Mouse (Mus musculus) G1E (cell line): ENCODE measurements around the gene Notch2.

Experiments used
- CTCF ChIP-seq: IDR thresholded peaks from 2 replicates; pipeline ENCODE4 v1.5.1; 2012; ENCODE audit warnings: low read depth, low read length, inconsistent platforms, mixed read lengths
- GATA1 ChIP-seq: IDR thresholded peaks from 2 replicates; pipeline ENCODE4 v1.6.1; 2012; ENCODE audit warnings: borderline replicate concordance, low read length, inconsistent platforms, mixed read lengths
- GATA2 ChIP-seq: IDR thresholded peaks from 2 replicates; pipeline ENCODE4 v1.6.1; 2012; ENCODE audit warnings: low read depth, low read length, inconsistent platforms, borderline replicate concordance
- POLR2AphosphoS5 ChIP-seq: IDR thresholded peaks from 2 replicates; pipeline ENCODE4 v1.6.1; 2012; ENCODE audit warnings: low read depth, low read length, inconsistent platforms; ENCODE audit not compliant: insufficient replicate concordance
- TAL1 ChIP-seq: conservative IDR thresholded peaks from 2 replicates; pipeline ENCODE4 v1.6.1; 2012; ENCODE audit warnings: low read depth, low read length, inconsistent platforms, mixed read lengths

DNA sequence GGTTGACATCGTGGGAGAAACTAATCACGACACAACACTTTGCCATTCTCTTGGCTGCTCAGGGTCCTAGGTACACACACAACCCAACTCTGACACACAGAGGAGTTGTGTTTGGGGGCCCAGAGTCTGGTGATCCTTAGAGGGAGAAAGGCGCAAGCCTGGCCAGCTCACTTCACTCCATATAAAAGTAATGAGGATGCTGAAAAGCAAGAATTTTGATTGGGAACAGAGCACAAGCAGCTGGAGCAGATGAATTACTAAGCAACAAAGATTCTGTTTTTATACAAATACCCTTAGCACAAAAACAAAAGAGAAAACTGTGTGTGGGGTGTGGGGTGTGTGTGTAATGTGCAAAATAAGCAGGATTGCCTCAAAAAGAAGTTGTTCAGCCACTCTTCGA, 60.2 kb downstream of the Notch2 start:
- no peak for TF ChIP-seq TAL1
- TF ChIP-seq CTCF, result no peak
- TF ChIP-seq GATA1, result no peak
- no peak for TF ChIP-seq POLR2AphosphoS5
- no peak for TF ChIP-seq GATA2
